Mouse (Mus musculus): Measurements from ENCODE around the gene Scd1. TPM values are rescaled to one million over a fixed set of nuclear protein-coding genes. Genes with fewer than 3 reads are reported as not detected.
"Not testable (repeated sequence)": the region's sequence is repeated elsewhere in the genome, so short reads cannot be mapped to it uniquely, and the experiment has no call there.

Scd1 gene
- total RNA-seq, 1 experiment from 2014 or later = 1,091 TPM

- DNase-seq = no peak
These were observed 10.9 kb downstream of the Scd1 start for GRCm38 (mm10) chr19:44396742-44397141.

GRCm38 (mm10) chr19:44394972-44395371 lies 12.7 kb downstream of the Scd1 start:
- DNase-seq = no peak

- DNase-seq = no peak
These were observed 13.7 kb downstream of the Scd1 start for GRCm38 (mm10) chr19:44393962-44394422.

- DNase-seq = no peak
These were observed 15.2 kb downstream of the Scd1 start for GRCm38 (mm10) chr19:44392339-44393009.

DNA sequence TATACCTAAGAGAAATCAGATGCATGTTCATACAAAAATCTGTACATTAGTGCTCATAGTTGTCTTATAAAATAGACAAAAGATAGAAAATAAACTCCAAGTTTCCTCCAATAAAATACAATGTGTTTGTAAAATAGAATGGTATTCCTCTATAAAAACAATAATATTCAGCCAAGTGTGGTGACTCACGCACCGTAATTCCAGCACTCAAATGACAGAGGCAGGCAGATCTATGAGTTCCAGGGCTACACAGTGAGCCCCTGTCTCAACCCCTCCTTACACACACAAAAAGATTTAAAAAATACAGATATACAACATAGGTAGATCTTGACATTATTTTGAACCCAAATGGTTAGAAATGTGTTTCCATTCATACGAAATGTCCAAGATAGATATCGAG lies 15.8 kb downstream of the Scd1 start:
- DNase-seq = no peak

DNA sequence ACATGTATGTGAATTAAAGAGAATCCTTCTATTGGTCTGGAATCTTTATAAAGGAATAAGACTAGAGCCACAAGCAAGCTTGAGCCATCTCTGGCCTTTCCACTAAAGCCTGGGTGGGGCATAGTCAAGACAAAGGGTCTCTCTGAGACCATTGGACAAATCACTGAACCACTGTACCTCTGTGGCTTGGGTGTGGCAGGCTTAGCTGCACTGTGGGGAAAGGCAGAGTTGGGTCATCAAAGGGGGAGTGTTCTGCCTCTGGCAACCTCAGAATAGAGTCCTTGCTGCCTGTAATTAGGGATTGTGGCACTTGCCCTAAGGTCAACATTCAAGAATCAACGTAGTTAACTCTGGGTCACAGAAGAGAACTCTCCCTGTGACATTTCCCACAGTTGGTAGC lies 18.2 kb downstream of the Scd1 start:
- DNase-seq = no peak

- DNase-seq = peak; percentile 97
These were observed 18.9 kb downstream of the Scd1 start for GRCm38 (mm10) chr19:44388475-44389428.

DNA sequence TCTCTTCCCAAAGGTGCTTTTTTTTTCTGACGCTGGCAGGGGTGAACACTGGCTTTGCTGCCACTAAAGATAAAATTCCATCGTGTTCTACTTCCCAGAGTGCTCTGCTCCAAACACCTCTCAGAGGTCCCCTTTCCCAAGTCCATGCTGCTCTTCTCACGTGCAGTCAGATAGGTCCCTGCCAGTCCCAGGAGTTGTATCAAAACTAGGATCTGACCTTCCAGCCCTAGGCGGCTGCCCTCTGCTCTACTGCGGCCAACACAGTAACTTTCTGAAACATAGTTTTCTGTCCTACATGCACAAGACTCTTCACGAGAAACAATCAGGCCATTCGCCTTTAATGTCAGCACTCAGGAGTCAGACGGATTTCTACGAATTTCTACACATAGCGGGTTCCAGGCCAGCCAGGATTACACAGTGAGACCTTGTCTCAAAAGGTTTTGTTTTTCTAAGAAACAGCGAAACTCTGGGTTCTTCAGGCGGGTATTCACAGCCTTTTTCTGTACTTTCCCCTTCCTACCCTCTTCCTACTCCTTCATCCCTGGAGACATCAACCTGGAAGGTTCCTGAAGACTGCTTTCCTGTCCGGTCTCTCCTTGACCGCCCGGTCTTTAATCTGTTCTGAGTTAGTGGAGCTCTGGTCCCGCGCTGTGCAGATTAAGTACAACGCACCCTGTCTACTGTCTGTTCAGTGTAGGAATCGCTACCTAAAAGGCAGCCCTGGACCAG lies 19.8 kb downstream of the Scd1 start:
- DNase-seq = no peak

DNA sequence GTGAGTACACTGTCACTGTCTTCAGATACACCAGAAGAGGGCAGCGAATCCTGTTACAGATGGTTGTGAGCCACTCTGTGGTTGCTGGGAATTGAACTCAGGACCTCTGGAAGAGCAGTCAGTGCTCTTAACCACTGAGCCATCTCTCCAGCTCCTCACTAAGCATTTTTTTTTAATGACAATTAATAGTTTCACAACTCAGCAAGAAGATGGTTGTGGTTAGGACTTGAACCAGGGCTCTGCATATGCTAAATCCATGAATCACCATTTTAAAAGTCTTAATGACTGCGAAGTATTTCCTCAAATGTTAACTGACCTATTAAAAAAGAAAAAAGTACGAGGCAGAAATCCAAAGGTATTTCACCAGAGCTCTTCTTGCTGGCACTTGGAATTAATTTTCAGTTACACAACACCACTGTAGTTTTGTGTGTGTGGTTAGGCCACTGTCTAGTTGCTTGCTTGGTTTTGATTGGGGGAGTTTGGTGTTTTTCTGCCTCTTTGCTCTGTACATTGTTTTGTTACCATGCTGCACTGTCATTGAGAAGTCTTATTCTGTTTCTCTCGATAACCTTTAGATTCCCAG lies 20.5 kb downstream of the Scd1 start:
- no peak for DNase-seq

- no peak for DNase-seq
These were observed 21.7 kb downstream of the Scd1 start for GRCm38 (mm10) chr19:44385887-44386498.

DNA sequence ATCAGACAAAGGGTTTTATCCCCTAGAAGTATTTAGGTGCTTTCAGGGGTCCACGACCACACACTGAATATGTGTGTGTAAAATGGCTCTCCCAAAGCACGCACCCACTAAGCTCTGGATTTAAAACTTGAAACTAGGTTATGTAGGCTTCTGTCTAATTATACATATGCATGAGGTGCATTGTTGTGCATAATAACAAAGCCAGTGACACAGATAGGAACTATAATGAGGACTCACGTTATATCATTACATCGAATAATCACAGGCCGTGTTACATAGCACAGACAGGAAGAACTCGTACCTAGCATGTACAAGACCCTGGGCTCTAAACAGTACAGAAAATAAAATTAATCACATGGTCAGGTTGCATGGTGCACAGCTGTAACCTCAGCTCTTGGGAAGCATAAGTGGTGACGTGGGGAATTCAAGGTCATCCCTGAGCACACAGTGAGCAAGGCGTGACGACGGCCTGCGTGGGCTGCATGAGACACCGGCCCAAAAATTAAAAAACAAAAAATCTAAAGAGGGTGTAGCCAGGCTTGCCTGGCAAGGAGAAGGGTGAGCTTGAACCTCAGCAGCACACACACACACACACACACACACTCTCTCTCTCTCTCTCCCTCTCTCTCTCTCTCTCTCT lies 24.9 kb downstream of the Scd1 start:
- peak; percentile 17 for DNase-seq

DNA sequence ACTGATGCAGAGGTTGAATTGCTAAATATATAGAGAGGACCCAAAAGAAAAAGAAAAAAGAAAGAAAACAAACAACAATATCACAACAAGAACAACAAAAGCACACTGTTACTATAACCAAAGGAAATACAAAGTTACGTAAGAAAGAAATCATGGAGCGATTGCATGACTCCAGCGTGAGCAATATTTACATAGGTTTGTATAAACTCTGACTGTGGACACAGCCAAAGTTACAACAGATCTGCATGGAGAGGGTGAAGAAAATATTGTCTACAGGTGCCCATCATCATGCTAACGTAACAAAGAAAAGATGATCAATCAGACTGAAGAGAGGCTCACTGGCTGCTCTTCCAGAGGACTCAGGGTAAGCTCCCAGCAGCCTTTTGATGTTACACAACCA lies 27.6 kb downstream of the Scd1 start:
- DNase-seq = no peak

GRCm38 (mm10) chr19:44379090-44379489 lies 28.6 kb downstream of the Scd1 start:
- no peak for DNase-seq

- no peak for DNase-seq
These were observed 29.9 kb downstream of the Scd1 start for GRCm38 (mm10) chr19:44377629-44378375.

DNA sequence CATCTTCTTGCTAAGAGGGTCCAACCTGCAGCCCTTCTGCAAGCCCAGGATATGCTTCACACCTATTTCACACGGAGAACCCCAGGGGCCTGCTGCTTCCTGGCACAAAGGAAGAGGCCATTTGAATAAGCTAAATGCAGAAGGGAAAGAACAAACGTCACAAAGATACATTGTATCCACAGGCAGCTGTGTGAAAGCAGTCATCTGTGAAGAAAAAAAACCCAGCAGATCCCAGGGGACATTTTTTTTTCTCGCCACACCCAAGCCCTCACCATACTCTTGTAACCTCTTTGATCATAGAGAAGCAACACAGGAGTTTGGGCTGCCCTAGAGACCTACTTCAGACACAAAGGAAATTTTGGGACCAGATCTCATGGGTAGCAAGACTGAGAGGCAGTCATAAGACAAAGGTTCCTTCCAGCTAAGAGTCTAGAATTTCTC lies 31.1 kb downstream of the Scd1 start:
- no peak for DNase-seq

GRCm38 (mm10) chr19:44372969-44373368 lies 34.7 kb downstream of the Scd1 start:
- DNase-seq = peak; percentile 77

DNA sequence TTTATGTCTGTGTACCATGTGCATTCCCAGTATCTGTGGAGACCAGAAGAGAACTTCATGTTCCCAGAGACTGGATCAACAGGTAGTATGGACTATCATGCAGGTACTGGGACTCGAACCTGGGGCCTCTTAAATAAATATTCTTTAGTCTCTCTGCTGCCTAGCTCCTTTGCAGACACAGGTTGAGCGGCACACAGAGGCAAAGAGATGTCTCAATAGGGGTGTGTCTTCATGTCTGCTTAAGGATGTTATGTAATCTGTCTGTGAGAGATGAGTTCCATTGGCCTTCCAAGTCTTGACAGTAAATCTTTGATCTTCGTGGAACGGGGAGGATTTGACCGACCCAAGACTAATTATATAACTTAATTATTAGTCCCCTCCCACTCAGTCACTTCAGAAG lies 37.4 kb downstream of the Scd1 start:
- DNase-seq = no peak

- DNase-seq = no peak
These were observed 38.3 kb downstream of the Scd1 start for GRCm38 (mm10) chr19:44369371-44369770.

GRCm38 (mm10) chr19:44367076-44367475 lies 40.6 kb downstream of the Scd1 start:
- not testable (repeated sequence) for DNase-seq

DNA sequence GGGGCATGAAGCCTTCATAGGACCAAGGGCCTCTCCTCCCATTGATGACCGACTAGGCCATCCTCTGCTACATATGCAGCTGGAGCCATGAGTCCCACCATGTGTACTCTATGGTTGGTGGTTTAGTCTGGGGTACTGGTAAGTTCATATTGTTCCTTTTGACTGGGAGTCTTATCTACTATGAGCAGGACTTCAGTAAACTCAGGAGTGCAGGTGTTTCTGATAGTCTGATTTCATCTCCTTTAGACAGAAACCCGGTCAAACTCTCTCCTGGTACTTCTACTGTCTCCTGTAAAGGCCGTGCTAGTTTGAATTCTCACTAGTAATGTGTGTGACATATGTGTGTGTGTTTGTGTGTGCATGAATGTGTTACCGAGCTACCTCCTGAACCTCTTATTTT lies 41.9 kb downstream of the Scd1 start:
- DNase-seq = no peak

GRCm38 (mm10) chr19:44364029-44364428 lies 43.6 kb downstream of the Scd1 start:
- peak; percentile 5 for DNase-seq
